Mouse (Mus musculus): ENCODE data around the gene Mdm2. TPM values are rescaled to one million over a fixed set of nuclear protein-coding genes. Genes with fewer than 3 reads are reported as not detected.

Mdm2 gene
- polyA plus RNA-seq, 1 experiment = 83.0 TPM

DNA sequence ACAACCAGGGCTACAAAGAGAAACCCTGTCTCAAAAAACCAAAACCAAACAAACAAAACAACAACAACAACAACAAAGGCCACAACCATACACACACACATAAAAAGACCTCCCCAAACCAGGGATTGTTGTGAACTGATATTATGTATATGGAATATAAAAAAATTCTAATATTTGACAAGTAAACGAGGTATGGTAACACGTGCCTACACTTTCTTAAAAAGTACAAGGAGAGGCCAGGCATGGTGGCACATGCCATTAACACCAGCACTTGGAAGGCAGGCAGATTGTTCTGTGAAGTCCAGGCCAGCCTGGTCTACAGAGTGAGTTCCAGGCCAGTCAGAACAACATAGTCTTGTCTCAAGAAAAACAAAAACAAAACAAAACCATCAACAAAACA is 32.6 kb upstream of the Mdm2 start:
- Histone ChIP-seq H3K27me3 (ENCODE audit: control insufficient read depth, insufficient read depth, low read length) (no peaks in the 10 kb centered on the region), H3K27ac (ENCODE audit: control insufficient read depth, insufficient read depth, low read length) (no peak overlapping the region), H3K36me3 (ENCODE audit: control insufficient read depth, insufficient read depth, low read length) (peaks cover 4% of the 10 kb centered on the region; the same call in 1 of the 2 replicates), H3K4me3 (ENCODE audit: control insufficient read depth, insufficient read depth, low read length) (no peak overlapping the region), H3K4me1 (replicated peaks; ENCODE audit: control insufficient read depth, insufficient read depth, low read length) (peaks cover 2% of the 10 kb centered on the region; the same call in 1 of the 2 replicates)
- WGBS = 94% methylated on average over 2 of the region's 2 CpGs
- no peak for DNase-seq
- no peak for TF ChIP-seq CTCF (IDR thresholded peaks at IDR 0.05; ENCODE audit: borderline replicate concordance, control insufficient read depth, extremely low read depth, insufficient read depth, low read length, poor library complexity)
- no peak for TF ChIP-seq POLR2A (IDR thresholded peaks at IDR 0.05; ENCODE audit: control insufficient read depth, extremely low read depth, insufficient read depth, low read length, poor library complexity)

DNA sequence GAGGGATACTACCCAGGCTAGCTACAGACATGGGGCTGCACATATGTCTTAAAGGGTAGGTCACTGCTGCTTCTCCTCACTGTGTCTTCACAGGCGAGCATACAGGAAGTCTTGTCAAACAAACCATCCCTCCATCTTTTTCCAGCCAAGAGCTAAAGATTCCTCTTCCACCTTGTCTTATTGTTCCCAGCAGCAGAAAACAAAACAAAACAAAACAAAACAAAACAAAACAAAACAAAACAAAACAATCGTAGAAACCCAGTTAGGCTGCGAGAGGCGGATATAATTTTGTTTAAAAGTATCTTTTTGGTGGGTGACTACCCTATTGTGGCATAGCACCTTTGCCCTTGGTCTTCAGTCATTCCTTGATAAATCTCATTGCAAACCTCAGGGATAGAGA is 32.1 kb upstream of the Mdm2 start:
- Histone ChIP-seq H3K27me3 (ENCODE audit: control insufficient read depth, insufficient read depth, low read length) (no peaks in the 10 kb centered on the region), H3K4me3 (ENCODE audit: control insufficient read depth, insufficient read depth, low read length) (no peak overlapping the region), H3K36me3 (ENCODE audit: control insufficient read depth, insufficient read depth, low read length) (peaks cover 6% of the 10 kb centered on the region; the same call in 1 of the 2 replicates), H3K4me1 (replicated peaks; ENCODE audit: control insufficient read depth, insufficient read depth, low read length) (peaks cover 2% of the 10 kb centered on the region; the same call in 1 of the 2 replicates), H3K27ac (ENCODE audit: control insufficient read depth, insufficient read depth, low read length) (no peak overlapping the region)
- TF ChIP-seq POLR2A (IDR thresholded peaks at IDR 0.05; ENCODE audit: control insufficient read depth, extremely low read depth, insufficient read depth, low read length, poor library complexity) (no peak), CTCF (IDR thresholded peaks at IDR 0.05; ENCODE audit: borderline replicate concordance, control insufficient read depth, extremely low read depth, insufficient read depth, low read length, poor library complexity) (no peak)
- no peak for DNase-seq
- WGBS = 95% methylated on average over 4 of the region's 4 CpGs

GRCm38 (mm10) chr10:117741698-117742475 is 31.3 kb upstream of the Mdm2 start:
- Histone ChIP-seq H3K27ac (ENCODE audit: control insufficient read depth, insufficient read depth, low read length) (no peak overlapping the region), H3K4me3 (ENCODE audit: control insufficient read depth, insufficient read depth, low read length) (no peak overlapping the region), H3K36me3 (ENCODE audit: control insufficient read depth, insufficient read depth, low read length) (peaks cover 6% of the 10 kb centered on the region; the same call in 1 of the 2 replicates), H3K4me1 (replicated peaks; ENCODE audit: control insufficient read depth, insufficient read depth, low read length) (peaks cover 2% of the 10 kb centered on the region; the same call in 1 of the 2 replicates), H3K27me3 (ENCODE audit: control insufficient read depth, insufficient read depth, low read length) (no peaks in the 10 kb centered on the region)
- no peak for DNase-seq
- TF ChIP-seq POLR2A (IDR thresholded peaks at IDR 0.05; ENCODE audit: control insufficient read depth, extremely low read depth, insufficient read depth, low read length, poor library complexity) = no peak
- TF ChIP-seq CTCF (IDR thresholded peaks at IDR 0.05; ENCODE audit: borderline replicate concordance, control insufficient read depth, extremely low read depth, insufficient read depth, low read length, poor library complexity) = no peak
- WGBS = 96% methylated on average over 15 of the region's 15 CpGs

- Histone ChIP-seq H3K4me3 (ENCODE audit: control insufficient read depth, insufficient read depth, low read length) (no peak overlapping the region), H3K36me3 (ENCODE audit: control insufficient read depth, insufficient read depth, low read length) (peaks cover 6% of the 10 kb centered on the region; the same call in 1 of the 2 replicates), H3K27ac (ENCODE audit: control insufficient read depth, insufficient read depth, low read length) (no peak overlapping the region), H3K27me3 (ENCODE audit: control insufficient read depth, insufficient read depth, low read length) (no peaks in the 10 kb centered on the region), H3K4me1 (replicated peaks; ENCODE audit: control insufficient read depth, insufficient read depth, low read length) (peaks cover 2% of the 10 kb centered on the region; the same call in 1 of the 2 replicates)
- DNase-seq = no peak
- 96% methylated on average over 9 of the region's 9 CpGs for WGBS
- TF ChIP-seq POLR2A (IDR thresholded peaks at IDR 0.05; ENCODE audit: control insufficient read depth, extremely low read depth, insufficient read depth, low read length, poor library complexity) = no peak
- TF ChIP-seq CTCF (IDR thresholded peaks at IDR 0.05; ENCODE audit: borderline replicate concordance, control insufficient read depth, extremely low read depth, insufficient read depth, low read length, poor library complexity) = no peak
Observed at GRCm38 (mm10) chr10:117740921-117741320, 30.4 kb upstream of the Mdm2 start.

GRCm38 (mm10) chr10:117740171-117740570 is 29.6 kb upstream of the Mdm2 start:
- H3K27me3 ChIP-seq (ENCODE audit: control insufficient read depth, insufficient read depth, low read length) = no peaks in the 10 kb centered on the region
- peaks cover 6% of the 10 kb centered on the region; the same call in 1 of the 2 replicates for H3K36me3 ChIP-seq (ENCODE audit: control insufficient read depth, insufficient read depth, low read length)
- TF ChIP-seq POLR2A (IDR thresholded peaks at IDR 0.05; ENCODE audit: control insufficient read depth, extremely low read depth, insufficient read depth, low read length, poor library complexity) = no peak
- no peak for TF ChIP-seq CTCF (IDR thresholded peaks at IDR 0.05; ENCODE audit: borderline replicate concordance, control insufficient read depth, extremely low read depth, insufficient read depth, low read length, poor library complexity)
- DNase-seq = no peak
- H3K4me3 ChIP-seq (ENCODE audit: control insufficient read depth, insufficient read depth, low read length) = no peak overlapping the region
- no peaks in the 10 kb centered on the region for H3K4me1 ChIP-seq (replicated peaks; ENCODE audit: control insufficient read depth, insufficient read depth, low read length)
- 97% methylated on average over 10 of the region's 10 CpGs for WGBS
- no peak overlapping the region for H3K27ac ChIP-seq (ENCODE audit: control insufficient read depth, insufficient read depth, low read length)

- no peaks in the 10 kb centered on the region for H3K4me1 ChIP-seq (replicated peaks; ENCODE audit: control insufficient read depth, insufficient read depth, low read length)
- no peak overlapping the region for H3K27ac ChIP-seq (ENCODE audit: control insufficient read depth, insufficient read depth, low read length)
- H3K27me3 ChIP-seq (ENCODE audit: control insufficient read depth, insufficient read depth, low read length) = no peaks in the 10 kb centered on the region
- DNase-seq = no peak
- peaks cover 6% of the 10 kb centered on the region; the same call in 1 of the 2 replicates for H3K36me3 ChIP-seq (ENCODE audit: control insufficient read depth, insufficient read depth, low read length)
- no peak overlapping the region for H3K4me3 ChIP-seq (ENCODE audit: control insufficient read depth, insufficient read depth, low read length)
- TF ChIP-seq POLR2A (IDR thresholded peaks at IDR 0.05; ENCODE audit: control insufficient read depth, extremely low read depth, insufficient read depth, low read length, poor library complexity) = no peak
- no peak for TF ChIP-seq CTCF (IDR thresholded peaks at IDR 0.05; ENCODE audit: borderline replicate concordance, control insufficient read depth, extremely low read depth, insufficient read depth, low read length, poor library complexity)
- 96% methylated on average over 6 of the region's 6 CpGs for WGBS
Observed at GRCm38 (mm10) chr10:117739648-117739948, 29.0 kb upstream of the Mdm2 start.

Measured in thymus, adult 2 months (tissue).